Mouse (Mus musculus): ENCODE data around the gene Cdca3. TPM values are rescaled to one million over a fixed set of nuclear protein-coding genes. Genes with fewer than 3 reads are reported as not detected.
A peak's percentile ranks its signal among the peaks of the same experiment; 100 is the strongest.
"Not testable (repeated sequence)": the region's sequence is repeated elsewhere in the genome, so short reads cannot be mapped to it uniquely, and the experiment has no call there.

Gene Cdca3
- total RNA-seq, 2 experiments from 2014 or later: 130 to 159 TPM

GRCm38 (mm10) chr6:124829799-124830700, 703 bp downstream of the Cdca3 start:
- ATAC-seq (replicated peaks; ENCODE audit: poor library complexity): peak; percentile 59

- not testable (repeated sequence) for ATAC-seq (replicated peaks; ENCODE audit: poor library complexity)
Measured at GRCm38 (mm10) chr6:124831199-124831598, 1.9 kb downstream of the Cdca3 start.

- no peak for ATAC-seq (replicated peaks; ENCODE audit: poor library complexity)
Measured at GRCm38 (mm10) chr6:124831649-124832048, 2.3 kb downstream of the Cdca3 start.

GRCm38 (mm10) chr6:124834512-124835081, 5.2 kb downstream of the Cdca3 start:
- no peak for ATAC-seq (replicated peaks; ENCODE audit: poor library complexity)

- no peak for ATAC-seq (replicated peaks; ENCODE audit: poor library complexity)
Measured at GRCm38 (mm10) chr6:124835531-124835930, 6.2 kb downstream of the Cdca3 start.

- ATAC-seq (replicated peaks; ENCODE audit: poor library complexity): no peak
Measured at GRCm38 (mm10) chr6:124836411-124836810, 7.1 kb downstream of the Cdca3 start.

- ATAC-seq (replicated peaks; ENCODE audit: poor library complexity): no peak
Measured at GRCm38 (mm10) chr6:124839805-124840204, 10.5 kb downstream of the Cdca3 start.

- ATAC-seq (replicated peaks; ENCODE audit: poor library complexity): peak; percentile 62
Measured at GRCm38 (mm10) chr6:124840241-124841167, 11.2 kb downstream of the Cdca3 start, which contains the start of gene Gnb3. TSS of gene Gnb3 (minus strand) at chr6:124840275.

- peak; percentile 98 for ATAC-seq (replicated peaks; ENCODE audit: poor library complexity)
Measured at GRCm38 (mm10) chr6:124847305-124847704, 18.0 kb downstream of the Cdca3 start.

GRCm38 (mm10) chr6:124850535-124850934, 21.2 kb downstream of the Cdca3 start:
- ATAC-seq (replicated peaks; ENCODE audit: poor library complexity): no peak

- ATAC-seq (replicated peaks; ENCODE audit: poor library complexity): no peak
Measured at GRCm38 (mm10) chr6:124854647-124855046, 25.3 kb downstream of the Cdca3 start.

GRCm38 (mm10) chr6:124856321-124856720, 27.0 kb downstream of the Cdca3 start:
- no peak for ATAC-seq (replicated peaks; ENCODE audit: poor library complexity)

GRCm38 (mm10) chr6:124856916-124857839, 27.8 kb downstream of the Cdca3 start, which contains the start of gene P3h3:
TSS of gene P3h3 (minus strand) at chr6:124857752.
- ATAC-seq (replicated peaks; ENCODE audit: poor library complexity): peak; percentile 84

- no peak for ATAC-seq (replicated peaks; ENCODE audit: poor library complexity)
Measured at GRCm38 (mm10) chr6:124857840-124858530, 28.6 kb downstream of the Cdca3 start.

- ATAC-seq (replicated peaks; ENCODE audit: poor library complexity): no peak
Measured at GRCm38 (mm10) chr6:124858561-124859318, 29.4 kb downstream of the Cdca3 start.

- ATAC-seq (replicated peaks; ENCODE audit: poor library complexity): peak; percentile 75
Measured at GRCm38 (mm10) chr6:124859725-124860124, 30.4 kb downstream of the Cdca3 start.

GRCm38 (mm10) chr6:124860511-124860910, 31.2 kb downstream of the Cdca3 start:
- ATAC-seq (replicated peaks; ENCODE audit: poor library complexity): no peak

- ATAC-seq (replicated peaks; ENCODE audit: poor library complexity): no peak
Measured at GRCm38 (mm10) chr6:124861266-124861665, 31.9 kb downstream of the Cdca3 start.

GRCm38 (mm10) chr6:124861802-124862201, 32.5 kb downstream of the Cdca3 start:
- ATAC-seq (replicated peaks; ENCODE audit: poor library complexity): no peak
